Mouse (Mus musculus): ENCODE measurements around the gene Stom. TPM values are rescaled to one million over a fixed set of nuclear protein-coding genes. Genes with fewer than 3 reads are reported as not detected.

Stom gene
- total and polyA plus RNA-seq, 2 experiments, result 34.2 to 42.4 TPM

GRCm38 (mm10) chr2:35337419-35337818, 643 bp upstream of the Stom start:
- WGBS, result 5% methylated on average over 10 of the region's 10 CpGs
- Histone ChIP-seq H3K36me3 (ENCODE audit: control insufficient read depth, insufficient read depth, low read length) (no peaks in the 10 kb centered on the region), H3K79me2 (ENCODE audit: control insufficient read depth, insufficient read depth, low read length) (no peaks in the 10 kb centered on the region; the same call in 1 of the 2 replicates), H3K4me1 (ENCODE audit: control insufficient read depth, insufficient read depth, low read length) (peaks cover 15% of the 10 kb centered on the region), H3K27me3 (ENCODE audit: control insufficient read depth, insufficient read depth, low read length) (no peaks in the 10 kb centered on the region), H3K9ac (ENCODE audit: low read depth, low read length) (peak overlapping the region; percentile 63), H3K4me3 (ENCODE audit: insufficient read depth, low read depth, low read length) (peak overlapping the region; percentile 36), H3K27ac (replicated peaks; ENCODE audit: insufficient read depth, low read depth, low read length) (peak overlapping the region; percentile 76)
- TF ChIP-seq CTCF (IDR thresholded peaks at IDR 0.05; ENCODE audit: low read depth, low read length) (no peak), POLR2A (IDR thresholded peaks at IDR 0.05; ENCODE audit: extremely low read depth, insufficient read depth, low read length) (no peak)
- DNase-seq (ENCODE audit: extremely low read depth, low read depth, low spot score), result peak; percentile 85

DNA sequence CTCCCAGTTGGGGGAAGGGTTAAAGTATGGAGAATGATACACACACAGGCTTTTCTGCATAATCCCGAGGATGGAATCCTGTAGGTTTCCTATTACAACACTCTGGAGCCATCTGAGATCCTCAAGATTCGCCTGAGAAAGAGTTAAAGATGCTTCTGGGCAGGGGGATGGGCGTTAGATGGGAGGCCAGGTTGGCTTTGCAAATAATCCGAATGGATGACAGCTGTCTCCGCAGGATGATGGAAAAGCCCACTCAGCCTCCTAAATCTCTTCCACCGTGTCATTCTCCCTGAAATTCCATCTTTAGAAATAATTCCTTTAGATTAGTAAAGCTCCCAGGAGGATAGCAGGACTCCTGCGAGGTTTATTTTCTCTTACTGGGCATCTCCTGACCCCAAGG, 1.2 kb downstream of the Stom start:
- TF ChIP-seq CTCF (IDR thresholded peaks at IDR 0.05; ENCODE audit: low read depth, low read length) (no peak), POLR2A (IDR thresholded peaks at IDR 0.05; ENCODE audit: extremely low read depth, insufficient read depth, low read length) (no peak)
- Histone ChIP-seq H3K9ac (ENCODE audit: low read depth, low read length) (no peak overlapping the region), H3K4me3 (ENCODE audit: insufficient read depth, low read depth, low read length) (no peak overlapping the region), H3K36me3 (ENCODE audit: control insufficient read depth, insufficient read depth, low read length) (no peaks in the 10 kb centered on the region), H3K27me3 (ENCODE audit: control insufficient read depth, insufficient read depth, low read length) (no peaks in the 10 kb centered on the region), H3K4me1 (ENCODE audit: control insufficient read depth, insufficient read depth, low read length) (peaks cover 15% of the 10 kb centered on the region), H3K27ac (replicated peaks; ENCODE audit: insufficient read depth, low read depth, low read length) (no peak overlapping the region), H3K79me2 (ENCODE audit: control insufficient read depth, insufficient read depth, low read length) (peaks cover 4% of the 10 kb centered on the region; the same call in 1 of the 2 replicates)
- 45% methylated on average over 7 of the region's 7 CpGs for WGBS
- DNase-seq (ENCODE audit: extremely low read depth, low read depth, low spot score), result no peak

GRCm38 (mm10) chr2:35333670-35334069, 3.1 kb downstream of the Stom start:
- Histone ChIP-seq H3K36me3 (ENCODE audit: control insufficient read depth, insufficient read depth, low read length) (no peaks in the 10 kb centered on the region), H3K27me3 (ENCODE audit: control insufficient read depth, insufficient read depth, low read length) (no peaks in the 10 kb centered on the region), H3K4me1 (ENCODE audit: control insufficient read depth, insufficient read depth, low read length) (peaks cover 17% of the 10 kb centered on the region), H3K9ac (ENCODE audit: low read depth, low read length) (no peak overlapping the region), H3K27ac (replicated peaks; ENCODE audit: insufficient read depth, low read depth, low read length) (no peak overlapping the region), H3K4me3 (ENCODE audit: insufficient read depth, low read depth, low read length) (no peak overlapping the region), H3K79me2 (ENCODE audit: control insufficient read depth, insufficient read depth, low read length) (peaks cover 4% of the 10 kb centered on the region; the same call in 1 of the 2 replicates)
- TF ChIP-seq POLR2A (IDR thresholded peaks at IDR 0.05; ENCODE audit: extremely low read depth, insufficient read depth, low read length) (no peak), CTCF (IDR thresholded peaks at IDR 0.05; ENCODE audit: low read depth, low read length) (no peak)
- DNase-seq (ENCODE audit: extremely low read depth, low read depth, low spot score), result peak; percentile 6

DNA sequence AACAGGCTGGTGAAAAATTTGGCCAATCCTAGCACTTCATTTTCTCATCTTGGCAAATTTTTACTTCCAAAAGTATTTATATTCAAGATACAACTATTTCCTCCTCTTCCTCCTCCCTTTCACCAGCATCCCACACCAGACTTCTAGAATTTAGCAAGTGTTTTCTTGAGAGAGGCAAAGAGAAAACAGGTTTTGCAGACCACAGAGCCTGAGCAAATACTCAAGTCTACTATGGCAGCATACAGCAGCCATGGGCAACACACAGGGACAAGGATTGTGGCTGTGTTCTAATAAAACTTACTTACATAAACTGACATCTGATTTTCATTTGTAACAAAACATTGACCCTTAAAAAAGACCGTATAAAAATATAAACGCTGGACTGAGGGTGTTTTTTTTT, 5.6 kb downstream of the Stom start:
- Histone ChIP-seq H3K4me3 (ENCODE audit: insufficient read depth, low read depth, low read length) (no peak overlapping the region), H3K27ac (replicated peaks; ENCODE audit: insufficient read depth, low read depth, low read length) (no peak overlapping the region), H3K36me3 (ENCODE audit: control insufficient read depth, insufficient read depth, low read length) (peaks cover under 1% of the 10 kb centered on the region; the same call in 1 of the 2 replicates), H3K27me3 (ENCODE audit: control insufficient read depth, insufficient read depth, low read length) (no peaks in the 10 kb centered on the region), H3K4me1 (ENCODE audit: control insufficient read depth, insufficient read depth, low read length) (peaks cover 16% of the 10 kb centered on the region), H3K9ac (ENCODE audit: low read depth, low read length) (no peak overlapping the region), H3K79me2 (ENCODE audit: control insufficient read depth, insufficient read depth, low read length) (peaks cover 4% of the 10 kb centered on the region; the same call in 1 of the 2 replicates)
- 69% methylated on average over 2 of the region's 2 CpGs for WGBS
- TF ChIP-seq POLR2A (IDR thresholded peaks at IDR 0.05; ENCODE audit: extremely low read depth, insufficient read depth, low read length) (no peak), CTCF (IDR thresholded peaks at IDR 0.05; ENCODE audit: low read depth, low read length) (no peak)
- no peak for DNase-seq (ENCODE audit: extremely low read depth, low read depth, low spot score)

- WGBS, result 88% methylated on average over 2 of the region's 2 CpGs
- DNase-seq (ENCODE audit: extremely low read depth, low read depth, low spot score), result no peak
- Histone ChIP-seq H3K79me2 (ENCODE audit: control insufficient read depth, insufficient read depth, low read length) (peaks cover 4% of the 10 kb centered on the region; the same call in 1 of the 2 replicates), H3K4me1 (ENCODE audit: control insufficient read depth, insufficient read depth, low read length) (peaks cover 11% of the 10 kb centered on the region), H3K27me3 (ENCODE audit: control insufficient read depth, insufficient read depth, low read length) (no peaks in the 10 kb centered on the region), H3K9ac (ENCODE audit: low read depth, low read length) (no peak overlapping the region), H3K36me3 (ENCODE audit: control insufficient read depth, insufficient read depth, low read length) (peaks cover 5% of the 10 kb centered on the region; the same call in 1 of the 2 replicates), H3K4me3 (ENCODE audit: insufficient read depth, low read depth, low read length) (no peak overlapping the region), H3K27ac (replicated peaks; ENCODE audit: insufficient read depth, low read depth, low read length) (no peak overlapping the region)
- TF ChIP-seq POLR2A (IDR thresholded peaks at IDR 0.05; ENCODE audit: extremely low read depth, insufficient read depth, low read length) (no peak), CTCF (IDR thresholded peaks at IDR 0.05; ENCODE audit: low read depth, low read length) (no peak)
Measured at GRCm38 (mm10) chr2:35329061-35329460, 7.7 kb downstream of the Stom start.

DNA sequence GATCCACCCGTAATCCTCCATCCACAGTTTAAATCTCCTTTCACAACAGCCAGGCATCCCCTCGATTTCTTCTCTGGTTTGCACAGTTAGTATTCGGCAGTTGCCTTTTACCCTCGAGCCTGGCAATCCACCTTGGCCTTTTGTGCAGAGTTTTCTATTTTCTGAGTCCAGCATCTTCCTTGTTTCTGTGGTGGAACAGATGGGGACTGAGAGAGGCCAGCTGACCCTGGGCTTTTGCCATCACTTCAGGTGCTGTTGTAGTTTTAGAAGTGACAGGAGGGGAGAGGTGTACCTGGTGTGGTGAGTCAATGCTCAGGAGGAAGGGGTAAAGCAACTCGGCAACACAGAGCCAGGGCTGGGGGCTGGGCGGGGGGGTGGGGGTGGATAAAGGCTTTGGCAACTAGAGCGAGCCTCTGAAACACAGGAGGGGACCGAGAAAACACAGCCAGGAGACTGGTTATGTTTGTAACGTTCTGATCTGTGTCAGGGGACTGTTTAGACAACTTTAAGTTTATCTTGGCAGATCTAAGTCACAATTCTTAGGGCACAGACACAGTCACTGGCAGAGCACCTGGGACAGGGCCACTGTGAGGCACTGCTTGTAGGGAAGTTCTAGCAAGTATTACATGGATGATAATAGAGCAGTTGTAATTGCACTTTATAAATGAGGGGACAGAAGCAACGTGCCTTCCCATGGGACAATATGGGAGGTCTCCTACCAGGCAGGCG, 8.5 kb downstream of the Stom start:
- no peaks in the 10 kb centered on the region for H3K27me3 ChIP-seq (ENCODE audit: control insufficient read depth, insufficient read depth, low read length)
- peaks cover 11% of the 10 kb centered on the region for H3K4me1 ChIP-seq (ENCODE audit: control insufficient read depth, insufficient read depth, low read length)

More for the DNA sequence above, 8.5 kb downstream of the Stom start:
- Histone ChIP-seq H3K79me2 (ENCODE audit: control insufficient read depth, insufficient read depth, low read length) (peaks cover 4% of the 10 kb centered on the region; the same call in 1 of the 2 replicates), H3K36me3 (ENCODE audit: control insufficient read depth, insufficient read depth, low read length) (peaks cover 7% of the 10 kb centered on the region; the same call in 1 of the 2 replicates), H3K27ac (replicated peaks; ENCODE audit: insufficient read depth, low read depth, low read length) (no peak overlapping the region), H3K4me3 (ENCODE audit: insufficient read depth, low read depth, low read length) (no peak overlapping the region), H3K9ac (ENCODE audit: low read depth, low read length) (no peak overlapping the region)
- TF ChIP-seq POLR2A (IDR thresholded peaks at IDR 0.05; ENCODE audit: extremely low read depth, insufficient read depth, low read length) (no peak), CTCF (IDR thresholded peaks at IDR 0.05; ENCODE audit: low read depth, low read length) (no peak)
- DNase-seq (ENCODE audit: extremely low read depth, low read depth, low spot score), result peak; percentile 58
- 46% methylated on average over 11 of the region's 11 CpGs for WGBS
